Mouse (Mus musculus) embryonic facial prominence, embryonic 14.5 days (tissue): ENCODE data around the gene Abtb2. TPM values are rescaled to one million over a fixed set of nuclear protein-coding genes. Genes with fewer than 3 reads are reported as not detected.
A peak's percentile ranks its signal among the peaks of the same experiment; 100 is the strongest.

ENCODE experiments used
- ATAC-seq: fragments of 200-750 bp; cut with Nextera tagmentation; 2 replicates; pipeline ENCODE4 v1.8.0; 2017; ENCODE audit warnings: low read depth, moderate number of reproducible peaks, moderate TSS enrichment
- DNase-seq: peaks from one replicate; pipeline ENCODE4 v3.0.0-alpha.2; 2015; ENCODE audit warnings: low spot score
- H3K27ac ChIP-seq: fragments of 300-500 bp; sonication (generic); replicated peaks from 2 replicates; pipeline ENCODE4 v1.5.1; 2014; ENCODE audit warnings: low read depth, mild to moderate bottlenecking, low read length, moderate library complexity
- H3K27me3 ChIP-seq: fragments of 300-500 bp; sonication (generic); replicated peaks from 2 replicates; pipeline ENCODE4 v1.6.1; 2014; ENCODE audit warnings: low read length; ENCODE audit not compliant: control insufficient read depth, insufficient read depth
- H3K36me3 ChIP-seq: fragments of 300-500 bp; sonication (generic); 2 replicates; pipeline ENCODE4 v1.6.1; 2014; ENCODE audit warnings: low read length, mixed read lengths; ENCODE audit not compliant: control insufficient read depth, insufficient read depth
- H3K4me1 ChIP-seq: fragments of 300-500 bp; sonication (generic); 2 replicates; pipeline ENCODE4 v1.6.1; 2014; ENCODE audit warnings: antibody characterized with exemption, low read length; ENCODE audit not compliant: control insufficient read depth, insufficient read depth
- H3K4me2 ChIP-seq: fragments of 300-500 bp; sonication (generic); 2 replicates; pipeline ENCODE4 v1.6.1; 2014; ENCODE audit warnings: low read depth, mild to moderate bottlenecking, low read length, moderate library complexity, mixed read lengths
- H3K4me3 ChIP-seq: fragments of 300-500 bp; sonication (generic); 2 replicates; pipeline ENCODE4 v1.5.1; 2014; ENCODE audit warnings: low read depth, mild to moderate bottlenecking, low read length
- H3K9ac ChIP-seq: fragments of 300-500 bp; sonication (generic); 2 replicates; pipeline ENCODE4 v1.6.1; 2014; ENCODE audit warnings: low read depth, mild to moderate bottlenecking, low read length, moderate library complexity, mixed read lengths
- H3K9me3 ChIP-seq: fragments of 300-500 bp; sonication (generic); 2 replicates; pipeline ENCODE4 v1.6.1; 2016; ENCODE audit warnings: low read length; ENCODE audit not compliant: control insufficient read depth
- WGBS: fragments of 180-500 bp; shearing (Covaris S2); extraction: QIAGEN DNeasy Blood & Tissue Kit; methylation state at CpG from one replicate; pipeline ENCODE4 v1.1.7; 2014; 5-methylcytosine and 5-hydroxymethylcytosine counted together
- polyA plus RNA-seq: library from polyadenylated mRNA; unstranded; fragments of >200 nt; fragmentation: Nextera tagmentation; extraction: Ambion mirVana; gene quantifications from 2 replicates; pipeline ENCODE4 v1.2.1, GENCODE M21; 2014

Abtb2 gene
- polyA plus RNA-seq, 1 experiment from 2014 or later: 14.2 TPM

DNA sequence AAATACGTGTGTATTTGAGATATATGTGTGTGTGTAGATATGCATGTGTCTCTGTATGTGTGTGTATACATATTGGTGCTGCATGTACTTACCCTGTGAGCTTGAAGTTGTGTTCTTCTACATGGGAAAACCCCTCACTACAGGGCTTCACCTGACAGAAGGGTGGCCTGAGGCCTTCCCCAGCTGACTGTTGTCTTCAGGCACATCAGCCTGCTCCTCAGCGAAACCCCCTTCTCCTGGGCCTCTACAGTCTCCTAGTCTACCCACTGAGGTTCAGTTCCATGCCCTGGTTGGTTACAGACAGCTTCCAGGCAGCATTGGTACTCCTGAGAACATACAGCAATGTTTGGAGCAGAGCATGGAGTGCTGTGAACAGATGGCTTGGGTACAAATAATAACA lies 118.3 kb downstream of the Abtb2 start:
- H3K4me2 ChIP-seq: no peak overlapping the region
- no peak overlapping the region for H3K9ac ChIP-seq
- no peaks in the 10 kb centered on the region for H3K36me3 ChIP-seq
- H3K4me3 ChIP-seq: no peak overlapping the region
- ATAC-seq (no peak), DNase-seq (no peak)
- H3K27me3 ChIP-seq: no peaks in the 10 kb centered on the region
- 95% methylated on average over 2 of the region's 2 CpGs for WGBS
- peak overlapping the region; percentile 69; the same call in 1 of the 2 replicates for H3K27ac ChIP-seq
- H3K4me1 ChIP-seq: peaks cover 30% of the 10 kb centered on the region
- no peaks in the 10 kb centered on the region for H3K9me3 ChIP-seq

DNA sequence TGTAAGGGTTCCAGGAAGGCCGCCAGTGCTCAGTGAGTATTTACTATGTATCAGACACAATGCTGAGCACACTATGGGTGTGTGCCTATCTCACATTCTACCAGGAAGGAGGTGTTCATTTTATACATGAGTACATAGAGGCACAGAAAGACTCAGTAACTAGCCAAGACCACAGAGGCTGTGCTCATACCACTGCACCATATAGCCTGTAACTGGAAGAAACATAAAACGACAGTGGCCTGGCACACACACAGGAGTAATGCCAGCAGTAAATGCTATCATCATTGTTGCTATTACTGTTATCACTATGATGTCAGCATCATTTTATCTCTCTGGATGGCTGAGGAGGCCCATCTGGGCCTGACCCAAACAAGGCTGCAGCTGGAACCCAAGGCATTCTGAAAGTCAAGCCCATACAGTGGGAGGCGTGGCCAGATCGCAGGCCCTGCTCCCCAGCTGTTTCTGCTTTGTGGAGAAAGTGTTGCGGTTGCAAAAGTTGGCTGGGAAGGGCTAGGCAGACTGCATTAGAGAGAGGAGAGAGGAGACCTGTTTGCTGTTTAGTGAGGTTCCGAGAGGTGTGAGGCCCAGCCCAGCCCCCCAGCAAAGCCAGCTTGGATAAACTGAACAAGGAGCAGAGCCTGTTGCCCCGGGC lies 118.9 kb downstream of the Abtb2 start:
- WGBS: 31% methylated on average over 7 of the region's 7 CpGs
- H3K27ac ChIP-seq: peak overlapping the region; percentile 69

DNA sequence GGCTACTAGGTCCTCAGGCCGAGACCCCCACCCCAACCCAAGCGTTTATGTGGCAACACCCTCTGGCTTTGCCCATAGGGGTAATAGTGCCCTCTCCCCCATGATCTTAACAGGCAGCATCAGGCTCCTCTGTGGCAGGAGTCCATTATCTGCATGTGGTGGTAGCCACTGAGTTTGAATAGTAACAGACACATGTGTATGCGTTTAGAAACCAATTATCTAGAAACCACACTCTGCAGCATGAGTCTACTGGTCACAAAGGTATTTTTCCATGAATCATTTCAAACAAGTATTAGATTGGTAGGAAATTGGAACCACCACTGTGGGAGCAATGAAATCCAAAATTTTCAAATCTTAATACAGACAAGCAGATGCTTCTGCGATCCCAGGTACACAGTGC lies 119.5 kb downstream of the Abtb2 start:
- H3K4me3 ChIP-seq: no peak overlapping the region
- ATAC-seq (0 out of 2 replicates have a peak, but pooled peaks have one; percentile 10), DNase-seq (peak; percentile 62)
- H3K9me3 ChIP-seq: no peaks in the 10 kb centered on the region
- 51% methylated on average over 4 of the region's 4 CpGs for WGBS
- no peaks in the 10 kb centered on the region for H3K36me3 ChIP-seq
- no peaks in the 10 kb centered on the region for H3K27me3 ChIP-seq
- 0 out of 2 replicates have a peak overlapping the region, but pooled peaks have one; percentile 23 for H3K4me2 ChIP-seq
- H3K9ac ChIP-seq: no peak overlapping the region
- peak overlapping the region; percentile 69 for H3K27ac ChIP-seq
- peaks cover 30% of the 10 kb centered on the region for H3K4me1 ChIP-seq

More for the DNA sequence above, 118.9 kb downstream of the Abtb2 start:
- Histone ChIP-seq H3K4me2 (0 out of 2 replicates have a peak overlapping the region, but pooled peaks have one; percentile 23), H3K9ac (no peak overlapping the region), H3K9me3 (no peaks in the 10 kb centered on the region), H3K4me3 (no peak overlapping the region), H3K4me1 (peaks cover 30% of the 10 kb centered on the region), H3K27me3 (no peaks in the 10 kb centered on the region), H3K36me3 (no peaks in the 10 kb centered on the region)
- peak; percentile 91 for DNase-seq
- ATAC-seq: peak; percentile 86

DNA sequence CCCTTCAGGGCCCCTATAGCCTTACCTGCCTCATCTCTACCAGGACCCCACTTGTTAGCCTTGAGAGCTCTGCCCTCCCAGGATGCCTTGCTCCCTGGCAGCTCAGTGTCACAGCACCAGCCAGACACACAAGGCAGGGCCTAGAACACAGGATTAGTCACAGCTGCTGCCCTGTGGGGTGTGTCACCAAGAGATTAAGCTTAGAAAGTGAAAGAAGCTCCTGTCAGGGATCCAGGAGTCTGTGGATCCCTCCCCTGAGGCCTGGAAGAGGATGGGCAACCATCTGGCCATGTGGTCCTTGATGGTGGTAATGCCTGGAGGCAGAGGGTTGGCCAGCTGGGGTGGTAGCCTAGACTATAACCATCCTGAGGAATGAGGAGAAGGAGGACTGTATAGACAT lies 121.0 kb downstream of the Abtb2 start:
- Histone ChIP-seq H3K4me1 (peaks cover 35% of the 10 kb centered on the region), H3K9ac (no peak overlapping the region), H3K9me3 (no peaks in the 10 kb centered on the region), H3K4me2 (no peak overlapping the region), H3K4me3 (no peak overlapping the region), H3K27me3 (no peaks in the 10 kb centered on the region), H3K27ac (no peak overlapping the region), H3K36me3 (no peaks in the 10 kb centered on the region)
- DNase-seq (no peak), ATAC-seq (no peak)

DNA sequence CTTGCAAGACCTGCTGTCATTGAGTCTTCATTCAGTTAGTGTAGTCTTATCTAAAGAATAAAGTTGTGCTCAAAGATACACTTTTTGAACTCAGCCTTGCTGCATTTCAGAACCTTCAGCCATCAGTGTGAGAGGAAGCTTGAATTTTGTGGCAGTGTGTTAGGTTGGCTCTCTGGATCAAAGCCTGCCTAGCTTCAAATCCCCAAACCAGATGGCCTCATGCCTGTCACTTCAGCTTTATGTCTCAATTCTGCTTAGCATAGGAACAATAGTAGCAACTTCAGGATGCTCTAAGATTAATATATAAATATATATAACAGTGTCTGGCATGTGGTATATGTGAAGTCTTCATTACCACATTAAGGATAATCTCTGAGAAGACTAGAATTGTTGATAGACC lies 121.8 kb downstream of the Abtb2 start:
- Histone ChIP-seq H3K36me3 (no peaks in the 10 kb centered on the region), H3K27ac (no peak overlapping the region), H3K4me1 (peaks cover 28% of the 10 kb centered on the region), H3K4me2 (no peak overlapping the region), H3K4me3 (no peak overlapping the region), H3K9ac (no peak overlapping the region), H3K27me3 (no peaks in the 10 kb centered on the region), H3K9me3 (no peaks in the 10 kb centered on the region)
- DNase-seq: no peak
- ATAC-seq: no peak

DNA sequence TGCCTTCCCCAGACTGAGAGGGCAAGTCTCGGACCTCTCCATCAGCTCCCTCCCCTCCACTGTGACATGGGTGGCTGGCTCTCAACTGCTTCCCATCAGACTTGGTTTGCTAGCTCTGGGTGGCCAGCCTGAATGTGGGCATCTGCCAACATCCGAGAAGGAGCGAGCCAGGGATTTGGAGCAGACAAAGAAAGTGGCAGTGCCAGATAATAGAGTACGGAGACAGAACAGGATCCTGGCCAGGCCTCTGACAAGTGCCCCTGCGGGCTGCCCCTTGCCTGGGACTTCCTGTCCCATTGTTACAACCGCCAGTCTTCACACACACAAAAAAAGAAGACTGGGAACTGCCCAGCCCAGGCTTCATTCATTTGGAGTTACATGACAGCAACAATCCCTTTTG lies 124.3 kb downstream of the Abtb2 start:
- ATAC-seq (peak; percentile 27; the same call in 1 of the 2 replicates), DNase-seq (peak; percentile 45)
- Histone ChIP-seq H3K27ac (peak overlapping the region; percentile 45; the same call in 1 of the 2 replicates), H3K27me3 (no peaks in the 10 kb centered on the region), H3K36me3 (no peaks in the 10 kb centered on the region), H3K4me3 (no peak overlapping the region), H3K9me3 (no peaks in the 10 kb centered on the region), H3K4me2 (no peak overlapping the region), H3K9ac (no peak overlapping the region), H3K4me1 (peaks cover 28% of the 10 kb centered on the region)
- WGBS: 46% methylated on average over 6 of the region's 6 CpGs

DNA sequence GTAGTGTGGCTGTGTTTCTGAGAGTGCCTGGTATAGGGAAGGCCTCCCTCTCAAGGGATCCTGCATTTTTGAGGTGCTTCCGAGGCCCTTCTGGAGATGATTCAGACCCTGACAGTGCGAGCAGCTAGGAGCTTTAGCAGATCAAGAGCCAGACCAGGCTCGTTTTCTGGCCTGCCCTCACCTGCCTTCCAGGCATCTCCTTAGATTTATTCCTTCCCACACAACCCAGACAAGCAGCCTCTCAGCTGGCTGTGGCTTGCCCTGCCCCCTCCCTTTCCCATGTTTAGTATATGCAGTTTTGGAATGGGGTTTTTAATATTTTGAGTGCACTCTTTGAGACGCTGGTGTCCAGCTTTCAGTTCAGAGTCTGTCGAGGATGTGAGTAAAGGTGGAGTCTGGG lies 124.7 kb downstream of the Abtb2 start:
- Histone ChIP-seq H3K36me3 (no peaks in the 10 kb centered on the region), H3K4me3 (no peak overlapping the region), H3K9ac (no peak overlapping the region), H3K4me1 (peaks cover 27% of the 10 kb centered on the region), H3K27me3 (no peaks in the 10 kb centered on the region), H3K4me2 (no peak overlapping the region), H3K9me3 (no peaks in the 10 kb centered on the region), H3K27ac (peak overlapping the region; percentile 45; the same call in 1 of the 2 replicates)
- ATAC-seq (peak; percentile 13; the same call in 1 of the 2 replicates), DNase-seq (peak; percentile 48)
- WGBS: 36% methylated on average over 5 of the region's 5 CpGs

DNA sequence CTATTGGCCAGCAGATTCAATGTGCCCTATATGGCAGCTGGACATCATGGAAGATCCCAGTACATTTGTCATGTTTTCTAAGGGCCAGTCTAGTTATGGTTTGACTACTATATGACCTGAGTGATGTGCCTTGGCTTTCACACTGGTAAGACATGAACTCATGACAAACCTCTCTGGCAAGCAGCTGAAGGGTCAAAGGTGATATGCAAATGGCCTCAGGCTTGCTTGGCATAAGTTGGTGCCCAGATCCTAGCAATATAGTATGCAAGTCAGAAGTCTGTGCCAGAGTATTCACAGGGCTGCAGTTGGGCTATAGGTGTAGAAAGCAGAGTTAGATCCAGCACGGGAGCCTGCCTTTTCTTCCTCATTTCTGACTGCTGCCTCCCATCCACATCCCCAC lies 125.2 kb downstream of the Abtb2 start:
- Histone ChIP-seq H3K9me3 (no peaks in the 10 kb centered on the region), H3K36me3 (no peaks in the 10 kb centered on the region), H3K4me2 (no peak overlapping the region), H3K4me1 (peaks cover 24% of the 10 kb centered on the region), H3K4me3 (no peak overlapping the region), H3K9ac (no peak overlapping the region), H3K27me3 (no peaks in the 10 kb centered on the region), H3K27ac (no peak overlapping the region)
- ATAC-seq (no peak), DNase-seq (no peak)
- WGBS: 62% methylated on average over 1 of the region's 1 CpGs

DNA sequence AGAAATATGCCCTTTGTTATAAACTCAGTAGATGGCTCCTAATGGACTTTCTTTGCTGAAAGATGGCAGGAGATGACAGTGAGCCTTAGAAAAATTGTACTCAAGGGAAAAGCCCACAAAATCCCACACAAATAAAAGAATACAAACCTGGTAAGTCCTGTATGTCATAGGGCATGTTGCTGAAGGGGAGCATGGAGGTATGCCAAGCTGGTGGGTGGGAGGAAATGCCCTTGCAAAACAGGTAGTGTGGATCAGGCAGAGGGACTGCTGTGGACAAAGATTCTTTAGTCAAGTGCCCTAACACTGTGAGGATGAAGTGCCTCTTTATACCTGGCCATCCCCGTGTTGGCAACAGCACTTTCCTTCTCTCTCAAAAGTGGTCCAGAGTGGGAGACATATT lies 126.7 kb downstream of the Abtb2 start:
- no peak overlapping the region for H3K27ac ChIP-seq
- H3K36me3 ChIP-seq: no peaks in the 10 kb centered on the region
- 86% methylated on average over 1 of the region's 1 CpGs for WGBS
- ATAC-seq: no peak
- peaks cover 20% of the 10 kb centered on the region for H3K4me1 ChIP-seq
- H3K9me3 ChIP-seq: no peaks in the 10 kb centered on the region
- no peak overlapping the region for H3K4me2 ChIP-seq
- no peak overlapping the region for H3K4me3 ChIP-seq
- H3K27me3 ChIP-seq: no peaks in the 10 kb centered on the region
- DNase-seq: no peak
- no peak overlapping the region for H3K9ac ChIP-seq
